Mouse (Mus musculus): ENCODE data around the gene BC048671.

- no peak for TF ChIP-seq CTCF (IDR thresholded peaks at IDR 0.05; ENCODE audit: low read depth)
- TF ChIP-seq EP300 (optimal IDR thresholded peaks at IDR 0.05), result no peak
Observed at GRCm38 (mm10) chr6:90324463-90324862, 23.4 kb downstream of the BC048671 start.
